Mouse (Mus musculus) lung, postnatal 0 days (tissue): Measurements from ENCODE around the gene Gsdma3.

Source experiments
- CTCF ChIP-seq: IDR thresholded peaks from 2 replicates; pipeline ENCODE4 v1.5.1; 2016; ENCODE audit warnings: antibody characterized with exemption, mild to moderate bottlenecking
- EP300 ChIP-seq: IDR thresholded peaks from 2 replicates; pipeline ENCODE4 v1.6.1; 2016; ENCODE audit warnings: antibody characterized with exemption, mild to moderate bottlenecking, control low read depth

- no peak for TF ChIP-seq CTCF
- no peak for TF ChIP-seq EP300
Measured at GRCm38 (mm10) chr11:98646459-98646858, 20.3 kb downstream of the Gsdma3 start, which contains the start of gene Gsdma2.
